Mouse (Mus musculus): ENCODE measurements at regions not wholly inside any gene's neighbourhood (a gene's known extent, or its start where the extent isn't known, plus 50 kb on each side); places are given as distances from the start of the nearest gene placed in this dataset.

DNA sequence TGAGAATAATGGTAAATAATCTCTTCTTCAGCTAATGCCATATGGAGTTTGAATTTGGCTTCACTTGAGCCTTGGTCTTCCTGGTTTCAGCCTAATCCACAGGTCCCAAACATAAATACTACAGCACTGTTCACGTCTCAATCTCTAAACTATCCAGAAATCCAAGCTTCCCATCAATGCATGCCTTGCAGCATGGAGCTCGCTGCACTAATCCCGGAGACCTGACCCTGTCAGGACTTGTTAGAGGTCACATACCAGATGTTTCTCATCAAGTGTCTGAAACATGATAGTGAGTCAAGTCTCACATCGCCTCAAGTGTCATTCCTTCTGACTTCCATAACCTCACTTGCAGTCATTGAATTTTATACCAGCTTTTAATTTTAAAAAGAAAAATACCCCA lies 1082.9 kb upstream of the Cited2 start:
- no peaks in the 10 kb centered on the region for H3K36me3 ChIP-seq
- H3K4me3 ChIP-seq: no peak overlapping the region
- no peak for ATAC-seq (ENCODE audit: extremely low read depth, insufficient number of reproducible peaks, low FRiP score, low TSS enrichment)
- H3K4me1 ChIP-seq: peaks cover 6% of the 10 kb centered on the region; the same call in 1 of the 2 replicates
- no peak overlapping the region for H3K27ac ChIP-seq (replicated peaks)
- H3K9me3 ChIP-seq: 0 out of 2 replicates have a peak, but pooled peaks cover 5% of the 10 kb centered on the region
- H3K9ac ChIP-seq: no peak overlapping the region
- no peaks in the 10 kb centered on the region for H3K27me3 ChIP-seq (replicated peaks)
- WGBS: 27% methylated on average over 4 of the region's 4 CpGs
- no peak overlapping the region for H3K4me2 ChIP-seq

DNA sequence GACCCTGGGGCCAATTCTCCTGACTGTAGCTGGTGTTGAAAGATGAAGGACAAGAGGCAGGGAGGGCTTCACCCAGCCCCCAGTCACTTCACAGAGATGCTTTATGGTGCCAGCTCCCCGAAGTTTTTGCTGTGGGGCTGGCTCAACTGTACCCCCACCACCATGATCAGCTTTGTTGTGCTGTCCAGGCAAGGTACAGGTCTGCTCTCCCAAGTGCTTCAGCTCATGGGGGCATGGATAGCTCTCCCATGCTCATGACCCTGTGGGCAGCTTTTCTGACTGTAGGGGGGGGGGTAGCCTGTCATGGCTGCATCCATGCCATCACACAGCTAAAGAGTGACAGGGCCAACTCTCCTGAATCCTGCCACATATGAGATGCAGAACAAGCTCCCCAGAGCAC lies 1072.9 kb upstream of the Cited2 start:
- H3K9ac ChIP-seq: no peak overlapping the region
- H3K36me3 ChIP-seq: no peaks in the 10 kb centered on the region
- H3K9me3 ChIP-seq: no peaks in the 10 kb centered on the region
- H3K4me2 ChIP-seq: no peak overlapping the region
- H3K4me3 ChIP-seq: no peak overlapping the region
- no peaks in the 10 kb centered on the region for H3K27me3 ChIP-seq (replicated peaks)
- no peak overlapping the region for H3K27ac ChIP-seq (replicated peaks)
- peaks cover 7% of the 10 kb centered on the region; the same call in 1 of the 2 replicates for H3K4me1 ChIP-seq
- 25% methylated on average over 1 of the region's 1 CpGs for WGBS
- no peak for ATAC-seq (ENCODE audit: extremely low read depth, insufficient number of reproducible peaks, low FRiP score, low TSS enrichment)

DNA sequence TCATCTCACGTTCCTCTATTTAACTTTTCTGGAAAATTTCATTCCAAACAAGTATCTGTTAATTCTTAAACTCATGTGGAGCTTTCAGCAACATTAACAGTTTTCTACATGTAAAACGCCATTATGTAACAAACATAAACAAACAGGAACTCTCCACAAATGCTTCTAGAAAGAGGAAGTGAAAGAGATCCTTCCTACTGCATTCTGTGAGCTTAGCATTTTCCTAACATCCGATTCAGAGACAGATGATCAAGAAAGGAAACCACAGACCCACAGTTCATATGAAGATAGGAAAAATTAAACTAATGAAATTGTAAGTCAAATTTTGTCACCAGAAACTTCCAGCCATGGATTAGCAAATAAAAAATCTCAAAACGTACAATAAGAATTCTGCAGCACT lies 1070.6 kb upstream of the Cited2 start:
- 78% methylated on average over 4 of the region's 4 CpGs for WGBS
- no peaks in the 10 kb centered on the region for H3K9me3 ChIP-seq
- ATAC-seq (ENCODE audit: extremely low read depth, insufficient number of reproducible peaks, low FRiP score, low TSS enrichment): no peak
- no peak overlapping the region for H3K4me2 ChIP-seq
- no peaks in the 10 kb centered on the region for H3K36me3 ChIP-seq
- H3K9ac ChIP-seq: no peak overlapping the region
- H3K27ac ChIP-seq (replicated peaks): no peak overlapping the region
- H3K27me3 ChIP-seq (replicated peaks): no peaks in the 10 kb centered on the region
- H3K4me1 ChIP-seq: peaks cover 7% of the 10 kb centered on the region; the same call in 1 of the 2 replicates
- no peak overlapping the region for H3K4me3 ChIP-seq

DNA sequence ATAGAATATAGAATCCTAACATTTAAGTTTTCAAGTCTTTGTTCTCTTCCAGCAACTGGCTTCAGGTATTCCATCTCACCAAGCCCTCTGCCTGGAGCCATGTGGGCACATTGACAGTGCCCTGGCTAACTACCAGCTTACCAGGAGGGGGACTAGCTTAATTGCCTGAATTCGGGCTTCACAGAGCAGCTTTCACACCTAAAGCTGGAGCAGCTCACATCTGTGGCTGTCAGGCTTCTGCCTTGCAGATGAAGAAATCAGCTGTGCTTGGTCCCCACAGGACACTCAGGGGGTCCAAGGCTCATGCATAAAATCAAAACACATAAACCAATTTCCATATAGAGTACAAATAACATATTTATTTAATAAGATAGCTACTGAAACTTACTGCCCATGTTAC lies 1058.5 kb upstream of the Cited2 start:
- no peak overlapping the region for H3K9ac ChIP-seq
- H3K4me2 ChIP-seq: no peak overlapping the region
- no peaks in the 10 kb centered on the region for H3K27me3 ChIP-seq (replicated peaks)
- WGBS: 33% methylated on average over 1 of the region's 1 CpGs
- no peaks in the 10 kb centered on the region for H3K36me3 ChIP-seq
- H3K27ac ChIP-seq (replicated peaks): no peak overlapping the region
- no peaks in the 10 kb centered on the region for H3K4me1 ChIP-seq
- H3K4me3 ChIP-seq: no peak overlapping the region
- H3K9me3 ChIP-seq: no peaks in the 10 kb centered on the region
- ATAC-seq (ENCODE audit: extremely low read depth, insufficient number of reproducible peaks, low FRiP score, low TSS enrichment): no peak

DNA sequence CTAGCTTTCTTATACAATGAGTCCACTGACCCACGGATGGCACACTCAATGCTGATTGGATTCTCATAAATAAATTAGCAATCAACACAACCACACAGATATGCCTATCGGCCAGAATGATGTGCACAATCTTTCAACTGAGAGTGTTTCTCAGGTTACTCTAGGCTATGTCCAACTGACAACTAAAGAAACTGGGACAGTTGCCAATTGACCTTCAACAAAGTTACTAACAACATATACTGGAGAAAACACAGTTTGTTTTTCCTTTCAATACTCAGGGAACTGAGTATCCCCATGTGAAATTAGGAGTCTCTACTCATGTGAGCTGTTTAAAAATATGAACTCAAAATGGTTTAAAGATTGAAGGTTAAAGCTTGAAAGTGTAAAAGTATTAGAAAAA lies 1052.7 kb upstream of the Cited2 start:
- H3K4me1 ChIP-seq: peaks cover 5% of the 10 kb centered on the region; the same call in 1 of the 2 replicates
- H3K4me2 ChIP-seq: no peak overlapping the region
- no peaks in the 10 kb centered on the region for H3K9me3 ChIP-seq
- no peaks in the 10 kb centered on the region for H3K27me3 ChIP-seq (replicated peaks)
- ATAC-seq (ENCODE audit: extremely low read depth, insufficient number of reproducible peaks, low FRiP score, low TSS enrichment): no peak
- H3K36me3 ChIP-seq: no peaks in the 10 kb centered on the region
- H3K9ac ChIP-seq: no peak overlapping the region
- no peak overlapping the region for H3K4me3 ChIP-seq
- H3K27ac ChIP-seq (replicated peaks): no peak overlapping the region
- WGBS: 44% methylated on average over 2 of the region's 2 CpGs

DNA sequence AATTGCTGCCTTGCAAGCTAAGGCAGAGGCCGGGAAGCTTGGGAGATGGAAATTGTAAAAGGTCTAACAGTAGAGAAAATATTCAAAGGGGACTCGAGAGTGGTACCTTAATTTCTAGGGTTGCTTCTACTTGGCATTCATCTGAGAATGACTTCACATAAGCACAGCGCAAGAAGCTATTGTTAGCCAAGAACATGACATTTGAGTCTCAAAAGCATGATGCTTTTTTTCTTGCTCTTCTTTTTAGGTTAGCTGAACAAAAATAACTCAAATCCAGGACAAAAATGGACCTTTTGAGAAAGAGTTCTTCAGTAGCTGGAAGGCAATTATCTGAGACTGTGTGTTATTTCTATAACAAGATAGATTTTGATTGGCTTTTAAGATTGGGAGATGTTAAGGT lies 1042.0 kb upstream of the Cited2 start:
- no peak for ATAC-seq (ENCODE audit: extremely low read depth, insufficient number of reproducible peaks, low FRiP score, low TSS enrichment)

DNA sequence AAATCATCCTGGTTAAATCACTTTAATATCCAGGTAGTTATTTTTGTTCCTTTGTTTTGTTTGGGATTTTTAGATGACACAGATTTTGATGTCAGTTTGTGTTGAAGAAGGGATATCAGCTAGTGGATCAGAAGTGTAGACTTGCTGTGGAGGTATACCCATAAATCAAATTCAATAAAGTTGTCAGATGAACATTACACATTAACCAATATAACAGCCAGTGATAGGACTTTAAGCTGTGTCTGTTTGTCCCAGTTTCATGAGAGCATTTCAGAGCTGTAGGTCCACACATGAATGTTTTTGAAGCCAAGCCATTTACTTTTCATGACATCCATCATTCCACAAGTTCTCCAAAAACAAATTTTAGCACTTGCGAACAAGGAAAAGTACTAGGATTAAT lies 1037.7 kb upstream of the Cited2 start:
- Histone ChIP-seq H3K4me3 (no peak overlapping the region), H3K4me2 (no peak overlapping the region), H3K27me3 (replicated peaks) (no peaks in the 10 kb centered on the region), H3K9me3 (no peaks in the 10 kb centered on the region), H3K36me3 (no peaks in the 10 kb centered on the region), H3K9ac (no peak overlapping the region), H3K27ac (replicated peaks) (no peak overlapping the region), H3K4me1 (no peaks in the 10 kb centered on the region)
- ATAC-seq (ENCODE audit: extremely low read depth, insufficient number of reproducible peaks, low FRiP score, low TSS enrichment): no peak
- WGBS: 82% methylated on average over 1 of the region's 1 CpGs

More for the DNA sequence above, 1042.0 kb upstream of the Cited2 start:
- WGBS: 82% methylated on average over 3 of the region's 3 CpGs
- Histone ChIP-seq H3K4me3 (no peak overlapping the region), H3K27ac (replicated peaks) (no peak overlapping the region), H3K36me3 (no peaks in the 10 kb centered on the region), H3K9ac (no peak overlapping the region), H3K9me3 (no peaks in the 10 kb centered on the region), H3K4me1 (no peaks in the 10 kb centered on the region), H3K4me2 (no peak overlapping the region), H3K27me3 (replicated peaks) (no peaks in the 10 kb centered on the region)

DNA sequence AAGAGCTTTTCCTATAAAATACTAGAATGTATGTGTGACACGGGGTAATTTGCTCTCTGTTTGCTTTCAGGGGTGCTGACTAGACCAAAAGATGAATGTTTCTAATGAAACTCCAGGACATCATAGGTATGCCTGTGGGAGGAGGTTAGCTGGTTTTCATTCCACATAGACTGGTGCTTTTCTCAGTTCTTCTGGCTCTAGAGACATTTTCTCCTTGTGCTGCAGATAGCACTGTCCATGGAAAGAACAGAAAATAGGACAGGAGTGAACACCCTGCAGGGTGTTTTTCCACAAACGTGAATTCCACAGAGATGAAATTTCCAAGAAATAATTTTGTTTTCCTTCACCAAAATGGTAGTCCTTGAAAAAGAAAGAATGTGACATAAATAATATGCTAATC lies 1016.0 kb upstream of the Cited2 start:
- no peak overlapping the region for H3K27ac ChIP-seq (replicated peaks)
- H3K9ac ChIP-seq: no peak overlapping the region
- H3K9me3 ChIP-seq: no peaks in the 10 kb centered on the region
- no peaks in the 10 kb centered on the region for H3K27me3 ChIP-seq (replicated peaks)
- no peak overlapping the region for H3K4me2 ChIP-seq
- no peaks in the 10 kb centered on the region for H3K4me1 ChIP-seq
- no peak for ATAC-seq (ENCODE audit: extremely low read depth, insufficient number of reproducible peaks, low FRiP score, low TSS enrichment)
- 69% methylated on average over 2 of the region's 2 CpGs for WGBS
- H3K36me3 ChIP-seq: no peaks in the 10 kb centered on the region
- H3K4me3 ChIP-seq: no peak overlapping the region

DNA sequence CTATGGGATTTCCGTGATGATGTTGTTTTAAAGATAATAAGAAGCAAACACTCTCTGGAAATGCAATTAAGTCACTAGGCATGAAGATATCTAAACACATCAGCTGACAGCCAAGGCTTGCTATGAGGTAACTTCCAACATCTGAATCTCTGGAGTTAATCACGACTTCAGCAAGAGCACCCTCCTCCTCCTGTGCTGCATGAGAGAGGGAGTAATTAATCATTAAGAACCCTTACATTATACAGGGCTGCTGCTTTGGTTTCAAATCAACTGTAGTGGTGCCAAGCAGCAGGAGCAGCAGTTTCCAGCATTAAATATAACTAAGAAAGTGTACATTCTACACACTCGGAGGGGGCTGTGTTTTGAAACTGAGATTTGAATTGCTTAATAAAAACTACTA lies 1009.9 kb upstream of the Cited2 start:
- ATAC-seq (ENCODE audit: extremely low read depth, insufficient number of reproducible peaks, low FRiP score, low TSS enrichment): no peak
- no peaks in the 10 kb centered on the region for H3K9me3 ChIP-seq
- no peak overlapping the region for H3K9ac ChIP-seq
- no peak overlapping the region for H3K4me2 ChIP-seq
- no peak overlapping the region for H3K27ac ChIP-seq (replicated peaks)
- no peak overlapping the region for H3K4me3 ChIP-seq
- H3K27me3 ChIP-seq (replicated peaks): no peaks in the 10 kb centered on the region
- no peaks in the 10 kb centered on the region for H3K36me3 ChIP-seq
- 53% methylated on average over 3 of the region's 3 CpGs for WGBS
- H3K4me1 ChIP-seq: no peaks in the 10 kb centered on the region

DNA sequence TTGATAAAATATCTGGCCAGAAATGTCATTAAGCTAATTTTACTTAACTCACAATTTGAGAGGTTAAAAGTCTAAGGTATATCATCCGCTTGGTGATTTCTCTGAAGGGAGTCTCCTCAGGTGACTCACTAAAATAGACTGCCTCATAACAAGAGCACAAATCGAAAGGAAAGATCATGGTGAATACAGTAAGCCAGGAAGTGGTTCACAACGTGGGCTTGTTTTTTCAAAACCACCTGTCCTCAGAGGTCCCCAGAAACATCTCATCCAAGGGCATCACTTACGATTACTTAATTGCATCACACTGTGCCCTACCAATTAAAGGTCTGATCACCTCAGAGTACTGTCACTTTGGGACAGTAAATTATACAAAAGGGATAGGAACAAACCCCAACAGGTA lies 1009.0 kb upstream of the Cited2 start:
- no peaks in the 10 kb centered on the region for H3K9me3 ChIP-seq
- no peak overlapping the region for H3K4me3 ChIP-seq
- no peak overlapping the region for H3K4me2 ChIP-seq
- no peaks in the 10 kb centered on the region for H3K36me3 ChIP-seq
- WGBS: 66% methylated on average over 4 of the region's 4 CpGs
- no peaks in the 10 kb centered on the region for H3K27me3 ChIP-seq (replicated peaks)
- no peak for ATAC-seq (ENCODE audit: extremely low read depth, insufficient number of reproducible peaks, low FRiP score, low TSS enrichment)
- no peak overlapping the region for H3K9ac ChIP-seq
- no peaks in the 10 kb centered on the region for H3K4me1 ChIP-seq
- no peak overlapping the region for H3K27ac ChIP-seq (replicated peaks)

DNA sequence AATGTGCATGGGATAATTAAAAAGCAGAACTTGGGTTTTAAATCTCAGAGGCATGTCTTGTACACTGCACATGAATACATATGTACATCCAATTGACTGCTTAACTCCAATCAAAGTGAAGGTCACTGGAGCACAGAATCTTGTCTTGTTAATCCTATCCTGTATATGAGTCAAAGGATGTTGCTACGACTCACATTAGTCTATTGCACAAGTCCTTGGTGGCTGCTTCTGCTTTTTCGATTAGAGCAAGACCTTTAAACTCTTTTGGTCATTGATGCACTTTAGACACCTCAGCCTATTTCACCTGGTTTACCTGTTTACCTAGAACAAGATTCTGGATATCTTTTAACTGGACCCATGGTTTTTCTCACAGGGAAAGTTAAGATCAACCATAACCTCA lies 1008.5 kb upstream of the Cited2 start:
- no peak overlapping the region for H3K9ac ChIP-seq
- no peak overlapping the region for H3K4me3 ChIP-seq
- ATAC-seq (ENCODE audit: extremely low read depth, insufficient number of reproducible peaks, low FRiP score, low TSS enrichment): no peak
- no peaks in the 10 kb centered on the region for H3K36me3 ChIP-seq
- no peak overlapping the region for H3K4me2 ChIP-seq
- 79% methylated on average over 2 of the region's 2 CpGs for WGBS
- H3K27ac ChIP-seq (replicated peaks): no peak overlapping the region
- H3K4me1 ChIP-seq: no peaks in the 10 kb centered on the region
- no peaks in the 10 kb centered on the region for H3K9me3 ChIP-seq
- H3K27me3 ChIP-seq (replicated peaks): no peaks in the 10 kb centered on the region

DNA sequence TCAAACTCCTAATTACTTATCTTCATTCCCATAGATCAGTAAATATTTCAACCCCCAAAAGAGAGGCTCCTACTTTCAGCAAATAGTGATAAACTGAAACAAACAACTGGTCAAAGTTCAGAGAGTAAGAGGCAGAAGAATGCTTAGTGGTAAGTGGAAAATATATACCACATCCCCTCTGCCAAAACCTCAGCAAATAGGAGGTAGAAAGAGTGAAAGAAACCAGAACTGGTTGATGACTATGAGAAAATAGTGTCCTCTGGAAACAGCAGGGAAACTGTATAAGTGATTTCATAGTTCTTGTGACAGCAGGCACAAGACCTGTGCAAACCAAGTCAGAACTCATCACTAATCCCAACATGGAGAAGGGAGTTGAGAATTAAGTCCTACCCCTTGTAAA lies 980.8 kb upstream of the Cited2 start:
- Histone ChIP-seq H3K27ac (replicated peaks) (no peak overlapping the region), H3K4me1 (no peaks in the 10 kb centered on the region), H3K4me2 (no peak overlapping the region), H3K9ac (no peak overlapping the region), H3K9me3 (no peaks in the 10 kb centered on the region), H3K36me3 (no peaks in the 10 kb centered on the region), H3K4me3 (no peak overlapping the region), H3K27me3 (replicated peaks) (no peaks in the 10 kb centered on the region)
- no peak for ATAC-seq (ENCODE audit: extremely low read depth, insufficient number of reproducible peaks, low FRiP score, low TSS enrichment)

DNA sequence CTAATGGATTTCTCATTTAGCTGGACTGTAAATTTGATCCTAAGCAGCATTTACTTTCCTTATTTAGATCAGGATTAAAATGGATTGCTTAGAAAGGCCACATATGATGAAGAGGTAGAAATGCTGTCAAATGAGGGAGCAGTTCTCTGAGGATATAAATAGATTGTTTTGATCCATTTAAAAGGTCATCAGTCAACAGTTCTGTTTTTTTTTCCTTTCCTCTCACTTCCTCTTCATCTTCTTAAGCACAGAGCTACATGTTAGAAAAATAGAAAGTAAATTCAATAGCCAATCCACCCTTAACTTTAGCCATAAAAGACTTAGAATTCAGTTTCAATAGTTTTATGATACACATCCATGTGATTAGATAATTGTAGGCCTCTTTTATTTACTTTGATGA lies 971.5 kb upstream of the Cited2 start:
- H3K27ac ChIP-seq (replicated peaks): no peak overlapping the region
- no peaks in the 10 kb centered on the region for H3K9me3 ChIP-seq

More for the DNA sequence above, 971.5 kb upstream of the Cited2 start:
- H3K9ac ChIP-seq: no peak overlapping the region
- no peaks in the 10 kb centered on the region for H3K27me3 ChIP-seq (replicated peaks)
- H3K4me2 ChIP-seq: no peak overlapping the region
- no peak overlapping the region for H3K4me3 ChIP-seq
- no peak for ATAC-seq (ENCODE audit: extremely low read depth, insufficient number of reproducible peaks, low FRiP score, low TSS enrichment)
- H3K36me3 ChIP-seq: no peaks in the 10 kb centered on the region
- H3K4me1 ChIP-seq: 0 out of 2 replicates have a peak, but pooled peaks cover 4% of the 10 kb centered on the region
